Mouse (Mus musculus) gonadal fat pad, adult 2 months (tissue): ENCODE results near the gene Wdfy3. TPM values are rescaled to one million over a fixed set of nuclear protein-coding genes. Genes with fewer than 3 reads are reported as not detected.
"Not testable (repeated sequence)": the region's sequence is repeated elsewhere in the genome, so short reads cannot be mapped to it uniquely, and the experiment has no call there.

Experiments
- DNase-seq: peaks from one replicate; pipeline ENCODE4 v3.0.0-alpha.2; 2012; ENCODE audit warnings: low read depth
- polyA plus RNA-seq: library from polyadenylated mRNA; depleted of rRNA; stranded (reverse); fragments of >200 nt; gene quantifications from 2 replicates; pipeline ENCODE4 v1.2.3, GENCODE M21; 2012

Gene Wdfy3
- polyA plus RNA-seq, 1 experiment, result 21.9 TPM

- no peak for DNase-seq
Observed at GRCm38 (mm10) chr5:101948641-101949040, 121.1 kb downstream of the Wdfy3 start.

- no peak for DNase-seq
Observed at GRCm38 (mm10) chr5:101945731-101946130, 124.0 kb downstream of the Wdfy3 start.

GRCm38 (mm10) chr5:101937909-101938596, 131.7 kb downstream of the Wdfy3 start:
- no peak for DNase-seq

GRCm38 (mm10) chr5:101937362-101937761, 132.4 kb downstream of the Wdfy3 start:
- no peak for DNase-seq

- no peak for DNase-seq
Observed at GRCm38 (mm10) chr5:101935893-101936292, 133.8 kb downstream of the Wdfy3 start.

- no peak for DNase-seq
Observed at GRCm38 (mm10) chr5:101934629-101935028, 135.1 kb downstream of the Wdfy3 start.

GRCm38 (mm10) chr5:101932971-101933810, 136.5 kb downstream of the Wdfy3 start:
- DNase-seq, result no peak

- DNase-seq, result no peak
Observed at GRCm38 (mm10) chr5:101931997-101932396, 137.7 kb downstream of the Wdfy3 start.

- no peak for DNase-seq
Observed at GRCm38 (mm10) chr5:101926311-101926710, 143.4 kb downstream of the Wdfy3 start.

- DNase-seq, result no peak
Observed at GRCm38 (mm10) chr5:101923710-101924109, 146.0 kb downstream of the Wdfy3 start.

- no peak for DNase-seq
Observed at GRCm38 (mm10) chr5:101919559-101919958, 150.2 kb downstream of the Wdfy3 start.

- DNase-seq, result no peak
Observed at GRCm38 (mm10) chr5:101909468-101909867, 160.3 kb downstream of the Wdfy3 start.

- no peak for DNase-seq
Observed at GRCm38 (mm10) chr5:101905624-101906023, 164.1 kb downstream of the Wdfy3 start.

- DNase-seq, result not testable (repeated sequence)
Observed at GRCm38 (mm10) chr5:101904841-101905240, 164.9 kb downstream of the Wdfy3 start.

GRCm38 (mm10) chr5:101902686-101903085, 167.0 kb downstream of the Wdfy3 start:
- DNase-seq, result no peak

GRCm38 (mm10) chr5:101899981-101900380, 169.7 kb downstream of the Wdfy3 start:
- no peak for DNase-seq

- DNase-seq, result no peak
Observed at GRCm38 (mm10) chr5:101896784-101897183, 172.9 kb downstream of the Wdfy3 start.

- no peak for DNase-seq
Observed at GRCm38 (mm10) chr5:101895717-101896645, 173.7 kb downstream of the Wdfy3 start.

GRCm38 (mm10) chr5:101895119-101895518, 174.6 kb downstream of the Wdfy3 start:
- no peak for DNase-seq

- no peak for DNase-seq
Observed at GRCm38 (mm10) chr5:101893820-101894515, 175.8 kb downstream of the Wdfy3 start.

GRCm38 (mm10) chr5:101891694-101892416, 177.9 kb downstream of the Wdfy3 start:
- no peak for DNase-seq
